In the genomic region with DNA sequence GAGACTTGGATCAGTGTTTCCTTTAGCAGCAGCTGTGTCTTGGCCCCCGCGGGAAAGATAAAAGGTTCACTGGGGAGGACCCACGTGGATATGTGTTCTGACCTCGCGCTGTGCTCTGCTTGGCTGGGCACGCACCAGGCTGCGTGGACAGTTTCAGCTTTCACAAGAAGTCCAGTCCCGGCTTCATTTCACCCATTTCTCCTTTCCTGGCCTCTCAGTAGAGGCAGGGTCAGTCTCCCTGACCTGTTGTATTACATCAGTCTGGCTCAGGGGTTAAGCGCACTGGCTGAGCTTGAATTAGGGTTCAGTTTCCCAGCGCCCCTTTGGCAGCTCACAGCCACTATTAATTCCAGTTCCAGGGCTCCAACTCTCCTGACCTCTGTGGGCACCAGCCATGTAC, we compare ENCODE assay signal across 26 mouse cellular contexts. TPM values are rescaled to one million over a fixed set of nuclear protein-coding genes. Genes with fewer than 3 reads are reported as not detected.
A peak's percentile ranks its signal among the peaks of the same experiment; 100 is the strongest.
DNase-seq lines count a peak whose midpoint lies in the region; ATAC-seq and TF ChIP-seq lines count a peak whose summit lies in the region.
"Had no signal": no experiment of that assay in that cellular context is flagged by ENCODE, and none has a peak within 500 bp of the region (broad histone marks: within the 10 kb centered on the region; RNA-seq: fewer than 3 reads in every experiment).

No protein-coding gene starts in this region.

- DNase-seq in embryo, embryonic 10.5 days (ENCODE audit: low spot score): peak; percentile 9
- no peak for DNase-seq in embryo, embryonic 10 days (ENCODE audit: low spot score)
- peak; percentile 92 for DNase-seq in liver, adult 2 months (ENCODE audit: extremely low read depth, low read depth, low spot score)
- DNase-seq in liver, embryonic 11.5 days (ENCODE audit: low spot score): no peak
- peak; percentile 10 for DNase-seq in adrenal gland, postnatal 14 days
- DNase-seq in embryonic facial prominence, embryonic 11.5 days (ENCODE audit: low spot score): peak; percentile 5
- DNase-seq in heart, adult 9 months (ENCODE audit: low spot score in 2 of 2): no peak
- DNase-seq in thymus, postnatal 25 days: no peak
- DNase-seq: cerebellum, adult 11-12 months; cerebellum, postnatal 14 days; heart, postnatal 4 days; kidney, adult 9 months; layer of hippocampus, postnatal 36 days; lung, postnatal 36 days; thymus, postnatal 14 days had no signal

- H3K9me3 ChIP-seq in liver, embryonic 11.5 days (ENCODE audit: control insufficient read depth, low read length): no peaks in the 10 kb centered on the region
- H3K9me3 ChIP-seq in embryonic facial prominence, embryonic 11.5 days (replicated peaks; ENCODE audit: control insufficient read depth, low read length): no peaks in the 10 kb centered on the region
- H3K9me3 ChIP-seq: heart, embryonic 10.5 days; hindbrain, embryonic 15.5 days; intestine, embryonic 15.5 days; limb, embryonic 12.5 days; lung, embryonic 15.5 days; megakaryocyte, embryonic 14.5 days; midbrain, embryonic 13.5 days had no signal

- no peaks in the 10 kb centered on the region for H3K4me1 ChIP-seq in liver, adult 2 months (ENCODE audit: control insufficient read depth, insufficient read depth, low read length)
- H3K4me1 ChIP-seq in liver, embryonic 11.5 days (replicated peaks; ENCODE audit: control insufficient read depth, insufficient read depth, low read length): no peaks in the 10 kb centered on the region
- H3K4me1 ChIP-seq in embryonic facial prominence, embryonic 11.5 days (ENCODE audit: control insufficient read depth, insufficient read depth, low read length): no peaks in the 10 kb centered on the region
- H3K4me1 ChIP-seq: hindbrain, embryonic 15.5 days; intestine, embryonic 15.5 days; limb, embryonic 12.5 days; lung, embryonic 15.5 days; midbrain, embryonic 13.5 days had no signal

- TF ChIP-seq CTCF in liver, adult 2 months (IDR thresholded peaks at IDR 0.05; ENCODE audit: low read depth, low read length): no peak

- no peaks in the 10 kb centered on the region for H3K79me2 ChIP-seq in liver, adult 2 months (ENCODE audit: control insufficient read depth, insufficient read depth, low read length)

- H3K27me3 ChIP-seq in liver, adult 2 months (ENCODE audit: control insufficient read depth, insufficient read depth, low read length): no peaks in the 10 kb centered on the region
- no peaks in the 10 kb centered on the region; the same call in 1 of the 2 replicates for H3K27me3 ChIP-seq in liver, embryonic 11.5 days (replicated peaks; ENCODE audit: control insufficient read depth, insufficient read depth, low read length)
- no peaks in the 10 kb centered on the region for H3K27me3 ChIP-seq in embryonic facial prominence, embryonic 11.5 days (ENCODE audit: control insufficient read depth, insufficient read depth, low read length)
- H3K27me3 ChIP-seq: hindbrain, embryonic 15.5 days; intestine, embryonic 15.5 days; limb, embryonic 12.5 days; lung, embryonic 15.5 days; megakaryocyte, embryonic 14.5 days; midbrain, embryonic 13.5 days had no signal

- no peak overlapping the region for H3K4me2 ChIP-seq in liver, embryonic 11.5 days
- H3K4me2 ChIP-seq in embryonic facial prominence, embryonic 11.5 days (ENCODE audit: low read depth, low read length): no peak overlapping the region
- H3K4me2 ChIP-seq: hindbrain, embryonic 15.5 days; intestine, embryonic 15.5 days; limb, embryonic 12.5 days; lung, embryonic 15.5 days; midbrain, embryonic 13.5 days had no signal

- no peak overlapping the region for H3K27ac ChIP-seq in liver, adult 2 months (replicated peaks; ENCODE audit: insufficient read depth, low read depth, low read length)
- H3K27ac ChIP-seq in liver, embryonic 11.5 days (ENCODE audit: low read depth, low read length): no peak overlapping the region
- H3K27ac ChIP-seq in embryonic facial prominence, embryonic 11.5 days (replicated peaks; ENCODE audit: low read depth, low read length): no peak overlapping the region
- H3K27ac ChIP-seq: heart, embryonic 10.5 days; hindbrain, embryonic 15.5 days; intestine, embryonic 15.5 days; layer of hippocampus, adult 2 months; limb, embryonic 12.5 days; liver, embryonic 14.5 days; lung, embryonic 15.5 days; midbrain, embryonic 13.5 days; stomach, postnatal 0 days had no signal

- no peak for ATAC-seq in liver, embryonic 11.5 days (replicated peaks; ENCODE audit: low FRiP score)
- ATAC-seq in embryonic facial prominence, embryonic 11.5 days (replicated peaks; ENCODE audit: insufficient number of reproducible peaks, low FRiP score, low TSS enrichment, low read depth): no peak
- ATAC-seq: CD4-positive, CD25-positive, alpha-beta regulatory T cell, adult 4 months; intestine, embryonic 15.5 days; midbrain, embryonic 13.5 days had no signal

- H3K9ac ChIP-seq in liver, adult 2 months (ENCODE audit: low read depth, low read length): no peak overlapping the region
- H3K9ac ChIP-seq in liver, embryonic 11.5 days (ENCODE audit: low read depth, low read length): no peak overlapping the region
- H3K9ac ChIP-seq in embryonic facial prominence, embryonic 11.5 days (replicated peaks; ENCODE audit: low read length): no peak overlapping the region
- H3K9ac ChIP-seq: hindbrain, embryonic 15.5 days; intestine, embryonic 15.5 days; limb, embryonic 12.5 days; liver, embryonic 14.5 days; lung, embryonic 15.5 days; midbrain, embryonic 13.5 days had no signal

- H3K4me3 ChIP-seq in liver, adult 2 months (ENCODE audit: insufficient read depth, low read depth, low read length): no peak overlapping the region
- no peak overlapping the region for H3K4me3 ChIP-seq in liver, embryonic 11.5 days (ENCODE audit: low read depth, low read length)
- no peak overlapping the region for H3K4me3 ChIP-seq in embryonic facial prominence, embryonic 11.5 days (ENCODE audit: low read depth, low read length)
- H3K4me3 ChIP-seq: heart, embryonic 10.5 days; hindbrain, embryonic 15.5 days; intestine, embryonic 15.5 days; layer of hippocampus, adult 2 months; limb, embryonic 12.5 days; lung, embryonic 15.5 days; megakaryocyte, embryonic 14.5 days; midbrain, embryonic 13.5 days had no signal

- H3K36me3 ChIP-seq in liver, adult 2 months (ENCODE audit: control insufficient read depth, insufficient read depth, low read length): no peaks in the 10 kb centered on the region
- H3K36me3 ChIP-seq in liver, embryonic 11.5 days (ENCODE audit: control insufficient read depth, insufficient read depth, low read length): no peaks in the 10 kb centered on the region
- H3K36me3 ChIP-seq in embryonic facial prominence, embryonic 11.5 days (replicated peaks; ENCODE audit: control insufficient read depth, insufficient read depth, low read depth, low read length): no peaks in the 10 kb centered on the region
- H3K36me3 ChIP-seq: heart, embryonic 10.5 days; hindbrain, embryonic 15.5 days; intestine, embryonic 15.5 days; limb, embryonic 12.5 days; lung, embryonic 15.5 days; midbrain, embryonic 13.5 days had no signal

- TF ChIP-seq POLR2A in liver, adult 2 months (IDR thresholded peaks at IDR 0.05; ENCODE audit: extremely low read depth, insufficient read depth, low read length): no peak

- 39% methylated on average over 10 of the region's 10 CpGs for WGBS in liver, adult 2 months
- WGBS in liver, embryonic 11.5 days: 67% methylated on average over 10 of the region's 10 CpGs
- 52% methylated on average over 10 of the region's 10 CpGs for WGBS in embryonic facial prominence, embryonic 11.5 days

RNA-seq across cellular contexts. Expression of gene Pik3cb, which starts 30.8 kb away (rescaled TPM):
- 4.2 and 4.6 TPM in 2 replicates for total RNA-seq in liver, adult 2 months (2014; rRNA removed)
- polyA plus RNA-seq in liver, adult 2 months (2012; rRNA removed): 2.3 and 2.5 TPM in 2 replicates
- polyA plus RNA-seq in liver, embryonic 11.5 days (2014; fragmentation: Nextera tagmentation; extraction: Ambion mirVana): 2.9 and 3.5 TPM in 2 replicates
- total RNA-seq in adrenal gland, postnatal 14 days (2021): 12.1 and 12.2 TPM in 2 replicates
- 0.90 and 1.2 TPM in 2 replicates for polyA plus RNA-seq in embryonic facial prominence, embryonic 11.5 days (2014; fragmentation: Nextera tagmentation; extraction: Ambion mirVana)

Comparison
In these comparisons a context has a peak if more than half of its experiments do, and no peak if none do; other contexts are left out.
1. DNase-seq: peak in embryo, embryonic 10.5 days (single experiment), liver, adult 2 months (single experiment), adrenal gland, postnatal 14 days (single experiment) and embryonic facial prominence, embryonic 11.5 days (single experiment); none in embryo, embryonic 10 days (single experiment), liver, embryonic 11.5 days (single experiment), heart, adult 9 months (0 of 2) and thymus, postnatal 25 days (single experiment).